Mouse (Mus musculus) duodenum, adult 2 months (tissue): ENCODE data around the gene Vac14. TPM values are rescaled to one million over a fixed set of nuclear protein-coding genes. Genes with fewer than 3 reads are reported as not detected.

Experiments used
- polyA plus RNA-seq: library from polyadenylated mRNA; depleted of rRNA; stranded (reverse); fragments of >200 nt; gene quantifications from 2 replicates; pipeline ENCODE4 v1.2.3, GENCODE M21; 2012; ENCODE audit warnings: low replicate concordance; rRNA removed

The Vac14 gene
- polyA plus RNA-seq: 25.2 and 26.4 TPM in 2 replicates

DNA sequence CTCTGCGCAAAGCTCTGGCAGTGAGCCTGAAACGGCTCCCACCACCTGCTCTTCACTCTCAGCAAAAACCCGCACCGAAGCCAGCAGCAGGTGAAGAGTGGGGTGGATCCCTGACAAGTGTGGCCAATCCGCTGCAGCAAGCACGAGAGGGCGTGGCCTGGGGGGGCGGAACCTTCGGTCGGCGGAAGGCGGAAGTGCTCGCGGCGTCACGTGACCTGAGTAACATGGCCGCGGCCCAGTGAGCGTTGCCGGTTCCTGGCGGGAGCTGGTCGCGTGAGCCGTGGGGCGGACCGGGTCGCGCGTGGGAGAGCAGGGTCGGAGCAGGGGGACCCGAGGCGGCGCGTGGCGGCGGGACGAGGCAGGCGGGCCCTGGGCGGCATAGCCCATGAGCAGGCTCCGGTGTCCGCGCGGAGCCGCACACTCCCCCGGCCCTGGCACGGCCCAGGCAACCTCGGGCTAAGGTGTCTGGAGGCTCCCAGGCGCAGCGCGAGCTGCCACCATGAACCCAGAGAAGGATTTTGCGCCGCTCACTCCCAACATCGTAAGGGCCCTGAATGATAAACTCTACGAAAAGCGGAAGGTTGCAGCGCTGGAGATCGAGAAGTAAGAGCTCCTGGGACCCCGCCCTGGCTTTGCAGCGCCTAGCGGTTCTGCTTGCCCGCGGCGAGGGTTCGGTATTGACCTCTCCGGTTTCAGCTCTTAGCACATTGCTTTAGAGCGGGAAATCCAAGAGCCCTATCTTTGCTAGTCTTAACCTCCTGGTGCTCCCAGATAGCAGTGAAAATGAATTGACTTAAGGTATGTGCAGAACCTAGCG, at the start of gene Vac14:
TSS of gene Vac14 (plus strand) at position 195 of the 817 bp plus-strand sequence.

DNA sequence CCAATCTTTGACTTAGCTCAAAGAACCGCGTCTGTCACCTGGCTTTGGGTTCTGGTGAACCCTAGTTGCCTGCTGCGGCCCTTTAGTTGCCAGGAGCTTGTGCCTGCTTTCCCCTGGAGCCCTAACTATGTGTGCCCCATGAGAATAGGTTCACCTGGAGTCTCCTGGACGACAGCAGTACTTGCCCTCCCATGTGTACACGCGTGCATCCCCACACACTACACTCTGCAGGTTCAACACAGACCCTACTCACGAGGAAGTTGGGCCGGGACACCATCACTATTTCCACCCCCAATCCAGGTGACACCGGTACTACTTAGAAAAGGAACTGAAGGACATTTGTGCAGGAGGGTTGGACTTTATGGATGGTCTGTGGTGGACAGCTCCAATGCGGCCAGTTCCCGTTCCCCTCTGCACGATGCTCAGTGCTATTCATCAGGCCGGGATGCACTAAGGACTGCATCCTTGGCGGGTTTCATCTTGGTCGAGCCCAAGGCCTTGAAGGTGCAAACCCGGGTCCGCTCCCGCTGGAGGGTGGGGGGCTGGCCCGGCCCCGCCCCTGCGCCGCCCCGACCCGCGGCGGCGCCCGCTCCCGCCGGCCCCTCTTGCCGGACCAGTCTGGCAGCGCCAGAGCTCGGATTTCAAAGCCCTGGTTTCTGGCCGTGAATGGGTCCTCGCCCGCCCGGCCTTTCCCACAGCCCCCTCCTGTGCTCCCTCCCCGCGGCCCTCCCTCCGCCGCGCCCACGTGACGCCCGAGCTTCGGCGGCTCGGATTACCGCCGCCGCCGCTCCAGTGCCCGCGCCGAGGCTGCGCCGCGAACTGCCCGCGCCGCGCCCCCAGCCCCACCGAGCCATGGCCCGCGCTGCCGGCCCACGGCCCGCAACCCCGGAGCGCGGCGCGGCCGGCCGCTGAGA, 102.6 kb downstream of the Vac14 start, which contains the start of gene Mtss1l:
TSS of gene Mtss1l (plus strand) at position 792 of the 914 bp plus-strand sequence.

Other genes starting within 250 kb of the Vac14 start
- gene Mtss1l, start 102.9 kb downstream of the Vac14 start, polyA plus RNA-seq: 15.4 and 29.1 TPM in 2 replicates
- gene Il34, start 187.3 kb downstream of the Vac14 start, polyA plus RNA-seq: 18.2 and 27.3 TPM in 2 replicates
- gene Cog4, start 228.0 kb downstream of the Vac14 start, polyA plus RNA-seq: 15.1 and 20.0 TPM in 2 replicates
- gene Sf3b3, start 228.2 kb downstream of the Vac14 start, polyA plus RNA-seq: 7.9 and 12.4 TPM in 2 replicates